Mouse (Mus musculus): ENCODE measurements around the gene Asb14.
"Not testable (repeated sequence)": the region's sequence is repeated elsewhere in the genome, so short reads cannot be mapped to it uniquely, and the experiment has no call there.

The Asb14 gene

GRCm38 (mm10) chr14:26894392-26894791 lies at the start of gene Asb14:
TSS of gene Asb14 (plus strand) at chr14:26894557.
- DNase-seq (ENCODE audit: low spot score in 2 of 2), result no peak

DNA sequence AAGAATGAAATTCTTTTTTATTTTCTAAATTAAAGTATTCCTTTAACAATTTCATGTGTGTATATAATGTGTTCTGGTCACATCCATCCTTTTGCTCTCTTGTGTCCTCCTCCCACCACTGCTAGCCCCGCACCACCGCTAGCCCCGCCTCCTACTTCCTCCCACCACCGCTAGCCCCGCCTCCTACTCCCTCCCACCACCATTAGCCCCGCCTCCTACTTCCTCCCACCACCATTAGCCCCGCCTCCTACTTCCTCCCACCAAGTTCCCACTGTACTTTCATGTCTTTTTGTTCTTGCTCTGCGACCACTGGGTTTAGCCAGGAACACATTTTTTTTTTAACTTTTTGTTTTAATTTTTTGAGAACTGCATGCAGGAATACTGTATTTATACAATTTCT lies 41.3 kb upstream of the Asb14 start:
- DNase-seq (ENCODE audit: low spot score in 2 of 2), result no peak

DNA sequence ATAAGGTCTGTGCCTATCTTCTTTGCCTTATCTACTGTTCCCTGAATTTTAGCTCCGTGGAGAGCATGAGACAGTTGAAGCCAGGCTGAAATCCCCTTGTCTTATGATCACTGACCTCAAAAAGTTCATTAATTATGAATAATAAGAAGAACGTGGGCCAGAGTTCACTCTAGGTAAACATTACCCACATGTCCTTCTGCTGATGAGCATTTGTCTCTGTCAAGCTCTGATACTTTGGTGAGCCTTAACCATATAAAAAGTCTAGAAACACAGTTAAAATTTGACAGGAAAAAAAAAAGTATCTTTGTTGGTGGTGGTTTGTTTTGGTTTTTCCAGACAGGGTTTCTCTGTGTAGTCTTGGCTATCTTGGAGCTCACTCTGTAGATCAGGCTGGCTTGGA lies 40.3 kb upstream of the Asb14 start:
- no peak for DNase-seq (ENCODE audit: low spot score in 2 of 2)

- no peak for DNase-seq (ENCODE audit: low spot score in 2 of 2)
Measured at GRCm38 (mm10) chr14:26858364-26858763, 36.0 kb upstream of the Asb14 start.

DNA sequence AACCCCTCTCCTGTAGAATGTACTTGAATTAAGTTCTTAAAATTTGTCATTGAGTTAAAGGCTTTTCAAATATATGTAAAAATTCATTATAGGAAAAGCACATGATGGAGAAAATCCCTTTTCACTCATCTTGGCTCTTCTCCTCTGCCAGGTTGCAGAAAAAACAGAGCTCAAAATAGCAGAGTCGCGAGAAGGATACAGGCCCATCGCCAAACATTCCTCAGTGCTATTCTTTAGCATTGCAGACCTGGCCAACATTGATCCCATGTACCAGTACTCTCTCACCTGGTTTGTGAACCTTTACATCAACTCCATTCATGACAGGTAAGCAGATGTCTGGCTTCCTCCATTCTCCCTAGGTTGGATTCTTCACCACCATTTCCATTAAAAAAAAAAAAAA lies 35.3 kb upstream of the Asb14 start:
- DNase-seq (ENCODE audit: low spot score in 2 of 2), result no peak

- DNase-seq (ENCODE audit: low spot score in 2 of 2), result no peak
Measured at GRCm38 (mm10) chr14:26867356-26867755, 27.0 kb upstream of the Asb14 start.

- no peak for DNase-seq (ENCODE audit: low spot score in 2 of 2)
Measured at GRCm38 (mm10) chr14:26868299-26868698, 26.1 kb upstream of the Asb14 start.

DNA sequence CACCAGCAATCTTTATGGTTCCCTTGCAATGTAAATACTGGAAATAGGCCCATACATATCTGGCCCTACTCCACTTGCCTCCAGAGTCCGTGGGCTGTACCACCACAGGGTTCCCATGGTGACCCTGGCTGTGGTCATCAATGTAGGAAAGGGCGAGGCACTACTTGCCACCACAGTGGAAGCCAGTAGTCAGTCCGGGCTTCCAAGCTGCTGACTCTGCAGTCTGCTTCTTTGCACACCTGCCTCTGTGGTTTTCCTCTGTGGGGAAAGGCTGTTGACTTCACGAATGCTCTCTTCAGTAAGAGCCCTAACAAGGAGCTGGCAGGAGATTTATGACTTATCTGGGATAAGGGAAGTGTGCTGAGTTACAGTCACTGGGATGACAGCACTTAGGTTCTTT lies 15.6 kb upstream of the Asb14 start:
- no peak for DNase-seq (ENCODE audit: low spot score in 2 of 2)

DNA sequence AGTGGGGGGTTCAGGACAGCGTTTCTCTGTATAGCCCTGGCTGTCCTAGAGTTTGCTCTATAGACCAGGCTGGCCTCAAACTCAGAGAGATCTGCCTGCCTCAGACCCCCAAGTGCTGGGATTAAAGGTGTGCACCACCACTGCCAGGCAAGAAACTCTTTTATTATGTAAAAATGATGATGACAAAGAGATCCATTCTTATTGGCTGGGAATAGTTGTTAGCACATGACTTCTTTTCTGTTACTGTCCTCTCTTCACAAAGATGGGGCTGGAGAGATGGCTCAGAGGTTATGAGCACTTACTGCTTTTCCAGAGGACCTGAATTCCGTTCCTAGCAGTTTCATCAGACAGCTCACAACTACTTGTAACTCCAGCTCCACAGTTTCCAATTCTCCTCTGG lies 14.4 kb upstream of the Asb14 start:
- DNase-seq (ENCODE audit: low spot score in 2 of 2), result no peak

- DNase-seq (ENCODE audit: low spot score in 2 of 2), result no peak
Measured at GRCm38 (mm10) chr14:26881700-26882099, 12.7 kb upstream of the Asb14 start.

GRCm38 (mm10) chr14:26887244-26887643 lies 7.1 kb upstream of the Asb14 start:
- no peak for DNase-seq (ENCODE audit: low spot score in 2 of 2)

- DNase-seq (ENCODE audit: low spot score in 2 of 2), result no peak
Measured at GRCm38 (mm10) chr14:26890777-26891176, 3.6 kb upstream of the Asb14 start.

DNA sequence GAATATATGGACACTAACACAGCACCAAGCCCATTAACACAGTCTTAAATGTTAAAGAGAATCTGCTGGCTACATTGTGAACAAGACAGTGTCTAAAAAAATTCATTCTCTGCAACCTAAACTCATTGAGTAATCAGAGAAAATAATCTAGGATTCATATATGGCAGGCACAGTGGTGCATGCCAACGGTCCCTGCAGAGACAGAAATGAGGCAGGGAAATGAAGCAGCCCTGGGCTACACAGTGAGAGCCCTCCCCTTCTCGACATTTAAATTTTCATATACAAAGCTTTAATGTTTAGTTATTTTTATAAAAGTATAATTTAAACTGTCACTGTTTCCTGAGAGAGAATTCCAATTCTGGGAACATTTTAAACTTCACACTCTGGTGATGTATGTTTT lies 5.1 kb downstream of the Asb14 start:
- DNase-seq (ENCODE audit: low spot score in 2 of 2), result no peak

GRCm38 (mm10) chr14:26900893-26901292 lies 6.5 kb downstream of the Asb14 start:
- no peak for DNase-seq (ENCODE audit: low spot score in 2 of 2)

- DNase-seq (ENCODE audit: low spot score in 2 of 2), result no peak
Measured at GRCm38 (mm10) chr14:26907401-26907800, 13.0 kb downstream of the Asb14 start.

DNA sequence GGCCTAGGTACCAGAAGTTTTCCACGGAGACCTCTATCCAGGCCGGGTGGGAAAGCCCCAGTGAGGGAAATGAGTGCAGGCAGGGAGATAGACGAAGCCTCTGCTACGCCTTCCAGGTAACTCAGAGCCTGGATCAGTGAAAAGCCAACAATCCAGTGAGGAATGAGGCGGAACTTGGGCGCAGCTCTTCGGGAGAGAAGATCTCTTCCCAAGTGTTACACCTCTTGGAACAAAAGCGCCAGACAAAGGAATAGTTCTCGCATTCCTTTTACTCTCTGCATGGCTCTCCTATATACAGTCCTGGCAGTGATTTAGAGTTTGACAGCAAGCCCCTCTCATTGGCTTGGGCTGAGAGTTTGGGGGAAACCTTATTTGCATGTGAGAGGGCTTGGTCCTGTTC lies 16.1 kb downstream of the Asb14 start:
- DNase-seq (ENCODE audit: low spot score in 2 of 2), result not testable (repeated sequence)

GRCm38 (mm10) chr14:26911201-26911600 lies 16.8 kb downstream of the Asb14 start:
- DNase-seq (ENCODE audit: low spot score in 2 of 2), result no peak

GRCm38 (mm10) chr14:26911826-26912225 lies 17.5 kb downstream of the Asb14 start:
- no peak for DNase-seq (ENCODE audit: low spot score in 2 of 2)

- DNase-seq (ENCODE audit: low spot score in 2 of 2), result no peak
Measured at GRCm38 (mm10) chr14:26913681-26914268, 19.4 kb downstream of the Asb14 start.

DNA sequence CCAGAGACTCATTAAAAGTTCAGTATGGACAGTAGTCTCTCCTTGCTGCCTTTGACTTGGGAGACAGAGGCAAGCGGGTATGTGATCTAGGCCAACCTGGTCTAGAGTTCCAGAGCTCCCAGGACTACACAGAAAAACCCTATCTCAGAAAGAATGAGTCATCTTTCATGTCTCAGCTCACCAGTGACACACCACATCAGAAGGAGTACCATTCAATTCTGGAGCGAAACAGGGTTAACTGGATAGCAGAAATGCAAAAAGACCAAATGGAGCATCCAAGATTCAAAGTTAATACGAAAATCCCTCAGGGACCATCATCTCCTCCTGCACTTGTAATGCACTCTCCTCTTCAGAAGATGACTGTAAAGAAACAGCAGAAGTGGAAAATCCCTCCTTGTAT lies 25.0 kb downstream of the Asb14 start:
- no peak for DNase-seq (ENCODE audit: low spot score in 2 of 2)

DNA sequence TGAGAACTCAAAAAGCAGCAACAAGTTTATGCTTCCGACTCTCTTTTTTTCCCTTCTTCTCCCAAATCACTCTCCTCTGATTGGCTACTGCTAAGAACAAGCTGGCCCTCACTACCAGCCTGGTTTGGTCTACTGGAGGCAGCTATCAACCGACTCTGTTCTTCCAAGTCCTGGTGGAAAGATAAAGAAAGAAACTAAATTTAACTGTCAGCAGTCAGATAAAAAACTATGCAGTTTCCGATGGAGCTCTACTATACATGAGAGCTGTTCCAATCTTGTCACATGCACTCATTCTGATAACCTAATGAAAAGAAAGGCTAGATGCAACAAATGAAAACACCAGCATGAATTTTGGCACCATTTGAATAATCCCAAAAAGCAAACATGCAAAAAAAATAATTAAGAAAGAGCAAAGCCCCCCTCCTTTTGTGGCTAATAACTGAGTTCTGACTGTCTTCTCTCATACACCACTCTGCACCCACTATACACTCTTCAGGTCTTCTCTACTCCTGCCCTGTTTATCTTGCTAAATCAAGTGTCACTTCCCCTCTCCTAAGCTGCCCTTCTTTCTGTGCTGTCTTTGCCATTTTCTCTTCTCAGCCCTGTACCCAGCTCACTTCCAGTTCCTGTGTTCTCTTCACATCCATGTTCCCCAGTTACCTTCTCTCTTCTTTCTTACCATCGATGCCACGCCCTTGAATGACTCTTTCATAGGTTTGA lies 29.5 kb downstream of the Asb14 start:
- no peak for DNase-seq (ENCODE audit: low spot score in 2 of 2)

GRCm38 (mm10) chr14:26934891-26935290 lies 40.5 kb downstream of the Asb14 start:
- DNase-seq (ENCODE audit: low spot score in 2 of 2), result no peak

DNA sequence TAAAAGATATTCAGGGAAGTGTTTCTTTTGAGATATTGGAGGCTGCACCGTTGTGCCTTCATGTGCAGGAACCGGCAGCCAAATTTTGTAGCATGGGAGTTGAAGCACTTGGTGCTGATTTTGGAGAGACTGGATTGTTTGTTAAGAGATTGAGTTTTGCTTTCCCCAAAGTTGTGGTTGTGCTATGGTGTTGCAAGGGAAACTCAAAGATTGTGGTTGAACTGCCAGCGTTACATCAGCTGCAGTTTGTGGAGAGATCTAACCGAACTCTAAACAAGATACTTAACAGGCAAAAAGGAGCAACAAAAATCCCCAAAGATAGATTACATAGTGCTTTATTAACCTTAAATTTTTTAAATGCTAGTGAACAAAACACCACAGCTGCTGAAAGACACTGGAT lies 41.2 kb downstream of the Asb14 start:
- DNase-seq (ENCODE audit: low spot score in 2 of 2), result no peak

GRCm38 (mm10) chr14:26956139-26956538 lies 61.8 kb downstream of the Asb14 start:
- DNase-seq (ENCODE audit: low spot score in 2 of 2), result not testable (repeated sequence)

All from urinary bladder, postnatal 36 days (tissue).